Mouse (Mus musculus): ENCODE measurements around the gene Zbtb43.
A peak's percentile ranks its signal among the peaks of the same experiment; 100 is the strongest.

The Zbtb43 gene

GRCm38 (mm10) chr2:33468466-33469097 is at the start of gene Zbtb43:
Zbtb43 (minus strand) TSS chr2:33468559.
- DNase-seq, result peak; percentile 94

- DNase-seq, result no peak
These were observed 47.5 kb upstream of the Zbtb43 start for GRCm38 (mm10) chr2:33515856-33516255.

- DNase-seq, result no peak
These were observed 47.1 kb upstream of the Zbtb43 start for GRCm38 (mm10) chr2:33515431-33515830.

- no peak for DNase-seq
These were observed 42.4 kb upstream of the Zbtb43 start for GRCm38 (mm10) chr2:33510791-33511190.

- DNase-seq, result no peak
These were observed 34.2 kb upstream of the Zbtb43 start for GRCm38 (mm10) chr2:33502602-33503001.

- DNase-seq, result no peak
These were observed 29.9 kb upstream of the Zbtb43 start for GRCm38 (mm10) chr2:33498280-33498679.

GRCm38 (mm10) chr2:33495654-33496053 is 27.3 kb upstream of the Zbtb43 start:
- DNase-seq, result no peak

- DNase-seq, result no peak
These were observed 23.7 kb upstream of the Zbtb43 start for GRCm38 (mm10) chr2:33492041-33492440.

- DNase-seq, result peak; percentile 34
These were observed 21.2 kb upstream of the Zbtb43 start for GRCm38 (mm10) chr2:33489565-33489964.

GRCm38 (mm10) chr2:33487332-33487731 is 19.0 kb upstream of the Zbtb43 start:
- DNase-seq, result no peak

GRCm38 (mm10) chr2:33486866-33487265 is 18.5 kb upstream of the Zbtb43 start:
- DNase-seq, result peak; percentile 76

GRCm38 (mm10) chr2:33477961-33478755 is 9.8 kb upstream of the Zbtb43 start:
- no peak for DNase-seq

- peak; percentile 59 for DNase-seq
These were observed 7.6 kb upstream of the Zbtb43 start for GRCm38 (mm10) chr2:33475961-33476360.

- DNase-seq, result no peak
These were observed 553 bp downstream of the Zbtb43 start for GRCm38 (mm10) chr2:33467546-33468465.

GRCm38 (mm10) chr2:33465966-33466365 is 2.4 kb downstream of the Zbtb43 start:
- no peak for DNase-seq

GRCm38 (mm10) chr2:33465215-33465614 is 3.1 kb downstream of the Zbtb43 start:
- DNase-seq, result no peak

- DNase-seq, result no peak
These were observed 6.3 kb downstream of the Zbtb43 start for GRCm38 (mm10) chr2:33462066-33462465.

- DNase-seq, result no peak
These were observed 7.3 kb downstream of the Zbtb43 start for GRCm38 (mm10) chr2:33461066-33461465.

- DNase-seq, result no peak
These were observed 8.7 kb downstream of the Zbtb43 start for GRCm38 (mm10) chr2:33459660-33460059.

- no peak for DNase-seq
These were observed 11.7 kb downstream of the Zbtb43 start for GRCm38 (mm10) chr2:33456696-33457095.

GRCm38 (mm10) chr2:33456242-33456641 is 12.1 kb downstream of the Zbtb43 start:
- no peak for DNase-seq

GRCm38 (mm10) chr2:33455350-33455749 is 13.0 kb downstream of the Zbtb43 start:
- no peak for DNase-seq

- DNase-seq, result no peak
These were observed 13.5 kb downstream of the Zbtb43 start for GRCm38 (mm10) chr2:33454816-33455215.
